Mouse (Mus musculus) brain, embryonic 14.5 days (tissue): ENCODE measurements around the gene Cramp1l.

Source experiments
- CTCF ChIP-seq: fragments of 200-500 bp; IDR thresholded peaks from 2 replicates; pipeline ENCODE4 v1.5.1; 2012; ENCODE audit warnings: inconsistent platforms, mild to moderate bottlenecking, moderate library complexity, borderline replicate concordance; ENCODE audit not compliant: insufficient read depth, insufficient read length; ENCODE audit errors: extremely low read depth
- POLR2A ChIP-seq: fragments of 200-500 bp; IDR thresholded peaks from 2 replicates; pipeline ENCODE4 v1.6.1; 2012; ENCODE audit warnings: mild to moderate bottlenecking, inconsistent platforms, borderline replicate concordance; ENCODE audit not compliant: poor library complexity, insufficient read depth, insufficient read length, severe bottlenecking; ENCODE audit errors: extremely low read depth

DNA sequence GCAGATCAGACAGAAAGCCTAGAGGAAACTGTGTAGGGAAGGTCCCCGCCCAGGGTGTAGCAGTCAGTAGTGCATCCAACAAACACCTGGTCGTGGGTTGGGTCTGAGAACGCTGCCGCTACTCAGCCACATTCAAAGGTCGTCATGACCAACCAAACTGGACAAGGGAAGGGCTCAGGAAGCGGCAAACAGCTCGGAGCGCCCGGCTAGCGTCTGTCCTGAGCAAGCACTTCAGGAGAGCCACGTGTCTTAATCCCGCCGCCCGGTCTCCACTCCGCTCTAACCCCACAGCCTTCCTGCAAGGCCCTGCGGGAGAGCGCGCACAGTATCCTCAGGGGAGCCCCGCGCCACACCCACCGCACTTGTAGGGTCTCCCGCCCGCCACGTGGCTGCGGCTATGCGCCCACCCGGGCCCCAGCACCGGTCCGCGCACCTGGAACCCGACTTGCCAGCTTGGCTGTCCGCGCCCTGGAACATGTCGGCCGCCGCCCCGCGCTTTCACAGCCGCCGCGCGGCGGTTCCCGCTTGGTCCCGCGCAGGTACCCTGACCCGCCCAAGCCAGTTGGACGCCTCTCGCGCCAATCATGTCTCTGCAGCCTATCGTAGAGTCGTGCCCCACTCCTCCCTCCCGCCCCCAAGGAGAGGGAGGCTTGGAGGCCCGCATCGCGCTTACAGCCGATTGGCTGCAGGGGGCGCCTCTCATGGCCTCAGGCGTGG, 55.3 kb downstream of the Cramp1l start, which contains the start of gene Jpt2:
- TF ChIP-seq CTCF (peak; percentile 52; the same call in 1 of the 2 replicates), POLR2A (peak; percentile 91)
